Mouse (Mus musculus) embryonic fibroblast, embryonic 13.5 days (primary cell): ENCODE results near the gene Trim54.

Experiments
- CTCF ChIP-seq: IDR thresholded peaks from 2 replicates; pipeline ENCODE4 v1.5.1; 2011; ENCODE audit warnings: mild to moderate bottlenecking, control low read depth, low read length, moderate library complexity, borderline replicate concordance; ENCODE audit not compliant: insufficient read depth
- POLR2A ChIP-seq: IDR thresholded peaks from 2 replicates; pipeline ENCODE4 v1.6.1; 2011; ENCODE audit warnings: low read depth, mild to moderate bottlenecking, control low read depth, low read length, moderate library complexity

GRCm38 (mm10) chr5:31071821-31072220 lies 44.7 kb upstream of the Trim54 start:
- TF ChIP-seq CTCF = no peak
- TF ChIP-seq POLR2A = no peak
